ENCODE assay signal across 8 mouse cellular contexts in genomic region chr3:127790234-127791055, GRCm38 (mm10). TPM values are rescaled to one million over a fixed set of nuclear protein-coding genes. Genes with fewer than 3 reads are reported as not detected.
DNase-seq lines count a peak whose midpoint lies in the region; ATAC-seq and TF ChIP-seq lines count a peak whose summit lies in the region.

No protein-coding gene starts in this region.

- peak overlapping the region; percentile 98 for H3K4me2 ChIP-seq in embryonic facial prominence, embryonic 13.5 days
- H3K4me2 ChIP-seq in heart, postnatal 0 days (ENCODE audit: low read depth, low read length), result peak overlapping the region; percentile 98

- DNase-seq in adrenal gland, adult 2 months, result peak; percentile 62
- DNase-seq in adrenal gland, adult 8-10 months, result no peak
- DNase-seq in adipocyte (ENCODE audit: low spot score), result peak; percentile 55
- DNase-seq in heart, postnatal 0 days (ENCODE audit: low spot score), result peak; percentile 38
- peak; percentile 58 to 78 for DNase-seq in kidney, postnatal 25 days
- DNase-seq in spleen, postnatal 10 days (ENCODE audit: low spot score in 2 of 2), result peak; percentile 66 to 67

- H3K9ac ChIP-seq in embryonic facial prominence, embryonic 13.5 days, result peak overlapping the region; percentile 71
- peak overlapping the region; percentile 59 for H3K9ac ChIP-seq in heart, postnatal 0 days (replicated peaks; ENCODE audit: low read depth, low read length)

- ATAC-seq in embryonic facial prominence, embryonic 13.5 days (ENCODE audit: insufficient number of reproducible peaks, insufficient read depth, low FRiP score, low TSS enrichment, low read depth), result no peak
- peak; percentile 56 for ATAC-seq in heart, postnatal 0 days (ENCODE audit: insufficient read depth, low read depth)
- ATAC-seq in megakaryocyte, adult 5-6 weeks (ENCODE audit: poor library complexity, severe bottlenecking), result peak; percentile 47

- peak overlapping the region; percentile 61 for H3K4me3 ChIP-seq in embryonic facial prominence, embryonic 13.5 days
- peak overlapping the region; percentile 63 for H3K4me3 ChIP-seq in heart, postnatal 0 days (ENCODE audit: low read depth, low read length)

- no peaks in the 10 kb centered on the region for H3K36me3 ChIP-seq in embryonic facial prominence, embryonic 13.5 days
- H3K36me3 ChIP-seq in heart, postnatal 0 days (replicated peaks; ENCODE audit: control insufficient read depth, insufficient read depth, low read length), result no peaks in the 10 kb centered on the region

- TF ChIP-seq EP300 in heart, postnatal 0 days (IDR thresholded peaks at IDR 0.05; ENCODE audit: low read depth), result no peak

- under 1% methylated on average over 35 of the region's 36 CpGs for WGBS in embryonic facial prominence, embryonic 13.5 days
- under 1% methylated on average over 34 of the region's 36 CpGs for WGBS in heart, postnatal 0 days

- H3K27me3 ChIP-seq in embryonic facial prominence, embryonic 13.5 days, result peaks cover 44% of the 10 kb centered on the region
- peaks cover 11% of the 10 kb centered on the region; the same call in 1 of the 2 replicates for H3K27me3 ChIP-seq in heart, postnatal 0 days (ENCODE audit: control insufficient read depth, insufficient read depth, low read length)

- TF ChIP-seq CTCF in heart, postnatal 0 days (IDR thresholded peaks at IDR 0.05; ENCODE audit: low read depth), result no peak

- H3K4me1 ChIP-seq in embryonic facial prominence, embryonic 13.5 days, result peaks cover 15% of the 10 kb centered on the region
- H3K4me1 ChIP-seq in heart, postnatal 0 days (ENCODE audit: control insufficient read depth, insufficient read depth), result no peaks in the 10 kb centered on the region

- H3K27ac ChIP-seq in embryonic facial prominence, embryonic 13.5 days, result no peak overlapping the region
- peak overlapping the region; percentile 23 for H3K27ac ChIP-seq in heart, postnatal 0 days (ENCODE audit: low read depth)

- H3K9me3 ChIP-seq in embryonic facial prominence, embryonic 13.5 days, result no peaks in the 10 kb centered on the region
- no peaks in the 10 kb centered on the region for H3K9me3 ChIP-seq in heart, postnatal 0 days (replicated peaks; ENCODE audit: control insufficient read depth, low read length)

RNA-seq across cellular contexts. Expression of gene Tifa, which starts 0.8 kb away (rescaled TPM):
- 1 to 10 TPM; 3.4 to 6.5 TPM for total RNA-seq in adrenal gland, adult 2 months (2021)
- polyA plus RNA-seq in adrenal gland, adult 2 months (2012; rRNA removed), result 16.4 and 23.6 TPM in 2 replicates
- total RNA-seq in adrenal gland, adult 8-10 months (2022), result 10 to 100 TPM in 1 of 4 experiments, 1 to 10 TPM in 3; 5.7 to 10.9 (median 8.4) TPM
- 2.4 and 3.7 TPM in 2 replicates for polyA plus RNA-seq in embryonic facial prominence, embryonic 13.5 days (2015; fragmentation: Nextera tagmentation; extraction: Ambion mirVana)
- total RNA-seq in heart, postnatal 0 days (2014; rRNA removed; ENCODE audit: low replicate concordance), result 1.4 and 2.4 TPM in 2 replicates
- polyA plus RNA-seq in heart, postnatal 0 days (2015; fragmentation: Nextera tagmentation; extraction: Ambion mirVana), result 2.6 and 2.9 TPM in 2 replicates
- 111 and 137 TPM in 2 replicates for total RNA-seq in megakaryocyte, adult 5-6 weeks (2015)
- 111 and 121 TPM in 2 replicates for total RNA-seq in megakaryocyte, adult 5-6 weeks (2017)

RNA-seq across cellular contexts. Expression of gene Alpk1, which starts 10.1 kb away (rescaled TPM):
- total RNA-seq in adrenal gland, adult 2 months (2021), result 1 to 10 TPM; 6.8 to 9.2 TPM
- polyA plus RNA-seq in adrenal gland, adult 2 months (2012; rRNA removed), result 0.75 and 1.2 TPM in 2 replicates
- 10 to 100 TPM; 11.8 to 21.1 (median 15.1) TPM for total RNA-seq in adrenal gland, adult 8-10 months (2022)
- 2.3 and 3.0 TPM in 2 replicates for polyA plus RNA-seq in embryonic facial prominence, embryonic 13.5 days (2015; fragmentation: Nextera tagmentation; extraction: Ambion mirVana)
- 0.27 and 1.2 TPM in 2 replicates for total RNA-seq in heart, postnatal 0 days (2014; rRNA removed; ENCODE audit: low replicate concordance)
- 0.55 and 1.0 TPM in 2 replicates for polyA plus RNA-seq in heart, postnatal 0 days (2015; fragmentation: Nextera tagmentation; extraction: Ambion mirVana)
- total RNA-seq in megakaryocyte, adult 5-6 weeks (2015), result 15.5 and 17.8 TPM in 2 replicates
- 28.7 and 35.1 TPM in 2 replicates for total RNA-seq in megakaryocyte, adult 5-6 weeks (2017)

RNA-seq across cellular contexts. Expression of gene Ap1ar, which starts 46.9 kb away (rescaled TPM):
- total RNA-seq in adrenal gland, adult 2 months (2021), result 10 to 100 TPM; 28.3 to 34.2 TPM
- polyA plus RNA-seq in adrenal gland, adult 2 months (2012; rRNA removed), result 20.9 and 24.4 TPM in 2 replicates
- 10 to 100 TPM; 34.6 to 43.5 (median 42.4) TPM for total RNA-seq in adrenal gland, adult 8-10 months (2022)
- polyA plus RNA-seq in embryonic facial prominence, embryonic 13.5 days (2015; fragmentation: Nextera tagmentation; extraction: Ambion mirVana), result 55.4 and 57.9 TPM in 2 replicates
- 18.2 and 94.3 TPM in 2 replicates for total RNA-seq in heart, postnatal 0 days (2014; rRNA removed; ENCODE audit: low replicate concordance)
- polyA plus RNA-seq in heart, postnatal 0 days (2015; fragmentation: Nextera tagmentation; extraction: Ambion mirVana), result 16.4 and 18.0 TPM in 2 replicates
- 36.1 and 50.7 TPM in 2 replicates for total RNA-seq in megakaryocyte, adult 5-6 weeks (2015)
- total RNA-seq in megakaryocyte, adult 5-6 weeks (2017), result 41.5 and 43.3 TPM in 2 replicates

Comparison
In these comparisons a context has a peak if more than half of its experiments do, and no peak if none do; other contexts are left out.
1. RNA of gene Tifa, which starts 0.8 kb away (total RNA-seq): 111 to 137 TPM in megakaryocyte, adult 5-6 weeks; 5.7 to 10.9 TPM in adrenal gland, adult 8-10 months, 3.4 to 6.5 TPM in adrenal gland, adult 2 months and 1.4 to 2.4 TPM in heart, postnatal 0 days; every median in the first group is over 4 times any median in the second.